Mouse (Mus musculus): Measurements from ENCODE around the gene Ppp2r2c. TPM values are rescaled to one million over a fixed set of nuclear protein-coding genes. Genes with fewer than 3 reads are reported as not detected.

Gene Ppp2r2c
- total and polyA plus RNA-seq, 3 experiments: 0.06 to 0.96 (median 0.78) TPM

- Histone ChIP-seq H3K79me2 (replicated peaks; ENCODE audit: control insufficient read depth, insufficient read depth, low read length) (no peaks in the 10 kb centered on the region), H3K4me3 (no peak overlapping the region), H3K27ac (no peak overlapping the region), H3K36me3 (ENCODE audit: control insufficient read depth, insufficient read depth, low read length) (no peaks in the 10 kb centered on the region), H3K4me1 (ENCODE audit: control insufficient read depth, insufficient read depth, low read length) (no peaks in the 10 kb centered on the region), H3K27me3 (ENCODE audit: control insufficient read depth, insufficient read depth, low read length) (no peaks in the 10 kb centered on the region), H3K9ac (ENCODE audit: low read depth, low read length) (no peak overlapping the region)
- TF ChIP-seq POLR2A (IDR thresholded peaks at IDR 0.05; ENCODE audit: insufficient read depth, low read depth, low read length) (no peak), EP300 (IDR thresholded peaks at IDR 0.05; ENCODE audit: insufficient read depth, low read depth, low read length) (no peak)
- intact Hi-C loops (cut with DNase I): no loop called here
- no peak for DNase-seq
- WGBS: 89% methylated on average over 8 of the region's 8 CpGs
Measured at GRCm38 (mm10) chr5:36888501-36888900, 20.2 kb downstream of the Ppp2r2c start.

- intact Hi-C loops (cut with DNase I): no loop called here
- no peaks in the 10 kb centered on the region for H3K79me2 ChIP-seq (replicated peaks; ENCODE audit: control insufficient read depth, insufficient read depth, low read length)
Measured at GRCm38 (mm10) chr5:36888911-36889310, 20.6 kb downstream of the Ppp2r2c start.

GRCm38 (mm10) chr5:36889380-36889886, 21.1 kb downstream of the Ppp2r2c start:
- Histone ChIP-seq H3K4me3 (no peak overlapping the region), H3K4me1 (ENCODE audit: control insufficient read depth, insufficient read depth, low read length) (no peaks in the 10 kb centered on the region), H3K27me3 (ENCODE audit: control insufficient read depth, insufficient read depth, low read length) (no peaks in the 10 kb centered on the region), H3K9ac (ENCODE audit: low read depth, low read length) (no peak overlapping the region), H3K27ac (no peak overlapping the region), H3K79me2 (replicated peaks; ENCODE audit: control insufficient read depth, insufficient read depth, low read length) (no peaks in the 10 kb centered on the region), H3K36me3 (ENCODE audit: control insufficient read depth, insufficient read depth, low read length) (no peaks in the 10 kb centered on the region)
- 91% methylated on average over 2 of the region's 2 CpGs for WGBS
- intact Hi-C loops (cut with DNase I): no loop called here
- TF ChIP-seq CTCF (IDR thresholded peaks at IDR 0.05): no peak
- no peak for TF ChIP-seq POLR2A (IDR thresholded peaks at IDR 0.05; ENCODE audit: insufficient read depth, low read depth, low read length)
- TF ChIP-seq EP300 (IDR thresholded peaks at IDR 0.05; ENCODE audit: insufficient read depth, low read depth, low read length): no peak
- DNase-seq: no peak

More at GRCm38 (mm10) chr5:36888911-36889310, 20.6 kb downstream of the Ppp2r2c start:
- H3K27me3 ChIP-seq (ENCODE audit: control insufficient read depth, insufficient read depth, low read length): no peaks in the 10 kb centered on the region
- no peak overlapping the region for H3K4me3 ChIP-seq
- DNase-seq: no peak
- TF ChIP-seq POLR2A (IDR thresholded peaks at IDR 0.05; ENCODE audit: insufficient read depth, low read depth, low read length) (no peak), EP300 (IDR thresholded peaks at IDR 0.05; ENCODE audit: insufficient read depth, low read depth, low read length) (no peak), CTCF (IDR thresholded peaks at IDR 0.05) (no peak)
- H3K9ac ChIP-seq (ENCODE audit: low read depth, low read length): no peak overlapping the region
- no peaks in the 10 kb centered on the region for H3K36me3 ChIP-seq (ENCODE audit: control insufficient read depth, insufficient read depth, low read length)
- H3K27ac ChIP-seq: no peak overlapping the region
- WGBS: 84% methylated on average over 11 of the region's 11 CpGs
- H3K4me1 ChIP-seq (ENCODE audit: control insufficient read depth, insufficient read depth, low read length): no peaks in the 10 kb centered on the region

- Histone ChIP-seq H3K36me3 (ENCODE audit: control insufficient read depth, insufficient read depth, low read length) (no peaks in the 10 kb centered on the region), H3K27me3 (ENCODE audit: control insufficient read depth, insufficient read depth, low read length) (no peaks in the 10 kb centered on the region), H3K27ac (no peak overlapping the region), H3K9ac (ENCODE audit: low read depth, low read length) (no peak overlapping the region), H3K79me2 (replicated peaks; ENCODE audit: control insufficient read depth, insufficient read depth, low read length) (no peaks in the 10 kb centered on the region), H3K4me3 (no peak overlapping the region), H3K4me1 (ENCODE audit: control insufficient read depth, insufficient read depth, low read length) (no peaks in the 10 kb centered on the region)
- 63% methylated on average over 9 of the region's 9 CpGs for WGBS
- TF ChIP-seq EP300 (IDR thresholded peaks at IDR 0.05; ENCODE audit: insufficient read depth, low read depth, low read length): no peak
- no peak for TF ChIP-seq CTCF (IDR thresholded peaks at IDR 0.05)
- no peak for TF ChIP-seq POLR2A (IDR thresholded peaks at IDR 0.05; ENCODE audit: insufficient read depth, low read depth, low read length)
- intact Hi-C loops (cut with DNase I): no loop called here
- no peak for DNase-seq
Measured at GRCm38 (mm10) chr5:36890794-36891193, 22.5 kb downstream of the Ppp2r2c start.

- Histone ChIP-seq H3K9ac (ENCODE audit: low read depth, low read length) (no peak overlapping the region), H3K4me1 (ENCODE audit: control insufficient read depth, insufficient read depth, low read length) (no peaks in the 10 kb centered on the region), H3K4me3 (no peak overlapping the region), H3K36me3 (ENCODE audit: control insufficient read depth, insufficient read depth, low read length) (no peaks in the 10 kb centered on the region), H3K79me2 (replicated peaks; ENCODE audit: control insufficient read depth, insufficient read depth, low read length) (no peaks in the 10 kb centered on the region), H3K27ac (no peak overlapping the region), H3K27me3 (ENCODE audit: control insufficient read depth, insufficient read depth, low read length) (no peaks in the 10 kb centered on the region)
- TF ChIP-seq CTCF (IDR thresholded peaks at IDR 0.05) (no peak), EP300 (IDR thresholded peaks at IDR 0.05; ENCODE audit: insufficient read depth, low read depth, low read length) (no peak), POLR2A (IDR thresholded peaks at IDR 0.05; ENCODE audit: insufficient read depth, low read depth, low read length) (no peak)
- 16% methylated on average over 4 of the region's 4 CpGs for WGBS
- intact Hi-C loops (cut with DNase I): no loop called here
- DNase-seq: no peak
Measured at GRCm38 (mm10) chr5:36891793-36892470, 23.6 kb downstream of the Ppp2r2c start.

- Histone ChIP-seq H3K9ac (ENCODE audit: low read depth, low read length) (no peak overlapping the region), H3K79me2 (replicated peaks; ENCODE audit: control insufficient read depth, insufficient read depth, low read length) (no peaks in the 10 kb centered on the region), H3K27ac (no peak overlapping the region), H3K4me1 (ENCODE audit: control insufficient read depth, insufficient read depth, low read length) (no peaks in the 10 kb centered on the region), H3K27me3 (ENCODE audit: control insufficient read depth, insufficient read depth, low read length) (no peaks in the 10 kb centered on the region), H3K36me3 (ENCODE audit: control insufficient read depth, insufficient read depth, low read length) (no peaks in the 10 kb centered on the region), H3K4me3 (no peak overlapping the region)
- WGBS: 66% methylated on average over 9 of the region's 9 CpGs
- TF ChIP-seq EP300 (IDR thresholded peaks at IDR 0.05; ENCODE audit: insufficient read depth, low read depth, low read length): no peak
- TF ChIP-seq CTCF (IDR thresholded peaks at IDR 0.05): no peak
- TF ChIP-seq POLR2A (IDR thresholded peaks at IDR 0.05; ENCODE audit: insufficient read depth, low read depth, low read length): no peak
- no peak for DNase-seq
- intact Hi-C loops (cut with DNase I): no loop called here
Measured at GRCm38 (mm10) chr5:36893263-36893662, 24.9 kb downstream of the Ppp2r2c start.
